Mouse (Mus musculus): ENCODE results near the gene Uba7.

The Uba7 gene

GRCm38 (mm10) chr9:107961351-107961762 is 13.9 kb upstream of the Uba7 start:
- in situ Hi-C loops (cut with MboI; ENCODE audit: low sequenced_read_pairs) = no loop called here

DNA sequence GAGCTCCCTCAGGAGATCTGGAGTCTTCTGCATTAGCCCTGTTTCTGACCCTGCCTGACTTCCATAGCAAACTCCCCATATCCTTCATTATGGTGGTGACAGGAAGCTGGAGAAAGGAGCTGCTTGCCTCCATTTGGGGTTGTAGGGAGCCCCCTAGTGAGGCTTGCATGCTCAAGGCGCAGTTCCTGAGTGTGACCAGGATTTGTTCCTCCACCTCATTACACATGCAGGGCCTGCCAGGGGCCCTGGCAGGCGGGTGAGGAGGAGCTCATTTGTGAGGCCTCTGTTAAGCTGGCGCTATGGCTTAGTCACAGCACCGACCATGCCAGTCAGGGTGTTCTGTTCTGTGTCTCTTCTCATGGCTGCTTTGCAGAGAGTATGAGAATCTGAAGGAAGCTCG is 13.4 kb upstream of the Uba7 start:
- in situ Hi-C loops (cut with MboI; ENCODE audit: low sequenced_read_pairs) = no loop called here

DNA sequence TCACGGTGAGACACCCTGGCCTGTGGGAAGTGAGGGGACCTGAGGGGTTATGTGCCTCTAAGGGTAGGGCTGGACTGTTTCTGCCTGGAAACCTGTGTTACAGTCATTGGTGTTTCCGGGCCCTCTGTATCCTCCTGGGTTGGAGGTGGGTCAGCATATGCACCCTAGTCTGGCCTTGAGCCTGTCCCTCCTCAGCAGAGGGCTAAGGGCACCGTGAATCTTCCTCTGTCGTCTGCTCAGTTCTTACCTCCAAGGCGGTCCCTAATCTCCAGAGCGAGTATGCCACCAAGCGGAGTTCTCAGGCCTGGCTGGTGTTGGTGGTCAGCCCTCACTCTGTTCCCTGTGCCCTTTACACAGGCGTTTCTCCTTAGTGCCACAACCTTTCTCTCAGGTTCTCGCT is 12.4 kb upstream of the Uba7 start:
- in situ Hi-C loops (cut with MboI; ENCODE audit: low sequenced_read_pairs) = no loop called here

DNA sequence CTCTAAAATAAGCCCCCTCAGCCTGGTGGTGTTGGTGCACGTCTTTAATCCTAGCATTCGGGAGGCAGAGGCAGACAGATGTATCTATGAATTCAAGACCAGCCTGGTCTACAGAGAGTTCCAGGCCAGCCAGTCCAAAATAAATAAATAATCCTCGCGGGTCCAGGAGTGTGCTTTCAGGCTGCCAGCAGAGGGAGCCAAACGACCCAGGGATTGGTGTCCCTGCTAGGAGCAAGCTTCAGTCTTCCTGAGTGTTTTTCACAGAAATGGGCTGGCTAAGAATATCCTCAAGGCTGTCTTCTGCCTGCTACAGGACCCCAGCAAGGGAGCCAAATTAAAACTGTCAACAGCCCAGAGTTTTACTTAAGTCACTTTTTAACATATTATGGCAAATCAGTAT is 11.6 kb upstream of the Uba7 start:
- in situ Hi-C loops (cut with MboI; ENCODE audit: low sequenced_read_pairs) = no loop called here

GRCm38 (mm10) chr9:107964681-107965080 is 10.6 kb upstream of the Uba7 start:
- in situ Hi-C loops (cut with MboI; ENCODE audit: low sequenced_read_pairs) = no loop called here

DNA sequence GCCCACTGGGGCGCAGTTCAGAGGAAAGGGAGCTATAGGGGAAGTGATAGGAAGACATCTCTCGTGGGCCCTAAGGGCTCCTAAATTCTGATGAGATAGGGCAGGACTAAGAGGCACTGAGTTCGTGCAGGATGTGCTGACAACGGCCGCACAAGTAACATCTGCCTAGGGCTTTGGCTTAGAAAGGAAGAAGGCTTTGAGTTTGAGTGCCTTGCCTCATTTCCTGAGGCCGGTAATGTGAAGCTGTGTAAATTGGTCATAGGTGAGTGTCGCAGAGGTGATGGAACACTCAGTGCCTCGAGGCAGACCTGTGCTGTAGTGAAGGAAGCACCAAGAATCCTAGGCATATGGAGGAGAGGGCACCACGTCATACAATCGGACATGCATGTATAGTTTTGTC is 8.6 kb upstream of the Uba7 start:
- in situ Hi-C loops (cut with MboI; ENCODE audit: low sequenced_read_pairs) = no loop called here

- in situ Hi-C loops (cut with MboI; ENCODE audit: low sequenced_read_pairs) = no loop called here
Measured at GRCm38 (mm10) chr9:107967437-107967836, 7.9 kb upstream of the Uba7 start.

DNA sequence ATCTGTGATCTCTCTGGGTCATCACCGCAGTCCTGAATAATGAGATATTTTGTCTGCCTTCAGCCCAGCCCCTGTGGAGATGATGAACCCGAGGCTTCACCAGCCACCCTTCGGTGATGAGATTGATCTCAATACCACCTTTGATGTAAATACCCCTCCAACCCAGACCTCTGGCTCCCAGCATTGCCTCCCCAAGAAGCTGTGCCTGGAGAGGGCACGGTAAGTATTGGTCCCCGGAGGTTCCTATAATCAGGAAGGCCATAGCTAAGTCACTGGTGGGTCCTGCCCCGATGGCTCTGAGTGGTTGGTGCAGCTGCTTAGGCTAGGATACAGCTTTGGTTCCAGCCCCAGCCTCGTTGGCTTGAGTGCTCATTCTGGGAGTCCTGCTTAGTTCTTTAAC is 6.8 kb upstream of the Uba7 start:
- in situ Hi-C loops (cut with MboI; ENCODE audit: low sequenced_read_pairs) = no loop called here

- in situ Hi-C loops (cut with MboI; ENCODE audit: low sequenced_read_pairs) = no loop called here
Measured at GRCm38 (mm10) chr9:107970311-107970710, 5.0 kb upstream of the Uba7 start.

- in situ Hi-C loops (cut with MboI; ENCODE audit: low sequenced_read_pairs) = no loop called here
Measured at GRCm38 (mm10) chr9:107971690-107972541, 3.4 kb upstream of the Uba7 start.

DNA sequence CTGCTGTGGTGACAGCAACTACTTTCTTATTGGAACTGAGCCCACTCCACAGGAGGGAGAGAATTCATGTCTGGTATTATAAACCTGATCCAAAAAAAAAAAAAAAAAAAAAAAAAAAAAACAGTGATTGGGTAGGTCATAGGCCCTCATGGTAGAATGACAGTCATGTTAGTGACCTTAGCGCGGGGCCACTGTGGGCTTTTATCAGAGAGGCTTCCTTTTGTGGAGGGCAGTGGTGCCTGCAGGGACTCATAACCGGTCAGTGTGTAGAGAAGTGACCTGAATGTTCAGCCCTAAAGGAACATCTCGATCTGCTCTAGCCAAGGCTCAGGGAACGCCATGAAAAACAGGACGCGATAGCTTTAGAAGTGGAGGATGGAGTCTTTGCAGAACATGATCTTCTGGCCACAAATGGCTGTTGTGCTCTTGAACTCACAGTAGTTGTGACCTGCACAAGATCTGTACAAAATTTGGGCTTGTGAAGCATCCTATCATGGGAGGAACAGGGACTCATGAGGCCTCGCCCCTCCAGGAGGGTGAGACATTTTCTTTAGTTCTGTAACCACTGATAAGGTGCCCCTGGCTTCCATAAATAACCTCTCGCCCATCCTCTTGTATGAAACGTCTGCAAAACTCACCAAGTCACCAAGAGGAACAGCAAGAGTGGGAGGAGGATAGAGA is 674 bp upstream of the Uba7 start:
- in situ Hi-C loops (cut with MboI; ENCODE audit: low sequenced_read_pairs) = no loop called here

DNA sequence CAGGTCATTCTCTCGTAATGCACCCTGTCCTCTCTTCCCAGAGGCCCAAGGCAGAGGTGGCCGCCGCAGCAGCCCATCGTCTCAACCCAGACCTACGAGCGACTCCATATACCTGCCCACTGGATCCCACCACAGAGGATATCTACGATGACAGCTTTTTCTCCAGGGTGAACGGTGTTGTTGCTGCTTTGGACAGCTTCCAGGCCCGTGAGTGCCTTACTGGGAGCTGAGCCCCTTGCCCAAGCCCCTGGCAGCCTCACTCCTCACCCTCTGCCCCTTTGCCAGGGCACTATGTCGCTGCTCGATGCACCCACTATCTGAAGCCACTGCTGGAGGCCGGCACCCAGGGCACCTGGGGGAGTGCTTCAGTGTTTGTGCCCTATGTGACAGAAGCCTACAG is 3.5 kb downstream of the Uba7 start:
- in situ Hi-C loops (cut with MboI; ENCODE audit: low sequenced_read_pairs) = no loop called here

GRCm38 (mm10) chr9:107981684-107982605 is 6.6 kb downstream of the Uba7 start:
- in situ Hi-C loops (cut with MboI; ENCODE audit: low sequenced_read_pairs) = no loop called here

- in situ Hi-C loops (cut with MboI; ENCODE audit: low sequenced_read_pairs) = no loop called here
Measured at GRCm38 (mm10) chr9:107982681-107983346, 7.5 kb downstream of the Uba7 start, which contains the start of gene Gm20661. Gm20661 (plus strand) TSS chr9:107983058.

- in situ Hi-C loops (cut with MboI; ENCODE audit: low sequenced_read_pairs) = no loop called here
Measured at GRCm38 (mm10) chr9:107983421-107983890, 8.2 kb downstream of the Uba7 start.

GRCm38 (mm10) chr9:107984052-107984753 is 8.9 kb downstream of the Uba7 start:
- in situ Hi-C loops (cut with MboI; ENCODE audit: low sequenced_read_pairs) = no loop called here

GRCm38 (mm10) chr9:107984754-107985055 is 9.4 kb downstream of the Uba7 start:
- in situ Hi-C loops (cut with MboI; ENCODE audit: low sequenced_read_pairs) = no loop called here

GRCm38 (mm10) chr9:107985131-107986119 is 10.1 kb downstream of the Uba7 start, which contains the start of gene Inka1:
Inka1 (minus strand) TSS chr9:107985879.
- in situ Hi-C loops (cut with MboI; ENCODE audit: low sequenced_read_pairs) = no loop called here

DNA sequence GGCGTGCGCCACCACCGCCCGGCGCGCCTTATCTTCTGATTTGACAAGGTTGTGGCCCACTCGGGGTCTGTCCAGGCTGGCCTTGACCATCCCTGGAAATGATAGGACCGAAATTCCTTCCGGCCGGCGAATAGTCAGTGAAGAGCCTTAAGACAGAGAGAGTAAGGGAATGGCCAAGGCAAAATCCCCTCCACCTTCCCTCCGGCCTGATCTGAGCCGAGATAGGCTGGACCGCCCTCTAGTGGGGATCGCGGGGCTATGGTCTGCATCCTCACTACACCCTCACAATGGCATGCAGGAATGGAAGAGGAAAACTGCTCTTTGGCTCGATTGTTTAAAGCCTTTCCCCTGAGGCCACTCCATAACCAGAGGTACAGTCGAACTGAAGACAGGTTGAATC is 11.1 kb downstream of the Uba7 start:
- in situ Hi-C loops (cut with MboI; ENCODE audit: low sequenced_read_pairs) = no loop called here

All from CH12F3 (cell line).